Mouse (Mus musculus) forebrain, embryonic 10.5 days (tissue): Measurements from ENCODE around the gene Ppp2r3c. TPM values are rescaled to one million over a fixed set of nuclear protein-coding genes. Genes with fewer than 3 reads are reported as not detected.
"Not testable (repeated sequence)": the region's sequence is repeated elsewhere in the genome, so short reads cannot be mapped to it uniquely, and the experiment has no call there.

Experiments used
- DNase-seq: peaks from one replicate; pipeline ENCODE4 v3.0.0-alpha.2; 2017; ENCODE audit warnings: low spot score; ENCODE audit errors: extremely low spot score
- H3K27ac ChIP-seq: fragments of 300-500 bp; sonication (generic); 2 replicates; pipeline ENCODE4 v1.5.1; 2016; ENCODE audit warnings: mild to moderate bottlenecking
- H3K27me3 ChIP-seq: fragments of 300-500 bp; sonication (generic); 2 replicates; pipeline ENCODE4 v1.6.1; 2016; ENCODE audit warnings: mild to moderate bottlenecking; ENCODE audit not compliant: poor library complexity, severe bottlenecking
- H3K36me3 ChIP-seq: fragments of 300-500 bp; sonication (generic); replicated peaks from 2 replicates; pipeline ENCODE4 v1.6.1; 2016; ENCODE audit warnings: mild to moderate bottlenecking, moderate library complexity
- H3K4me1 ChIP-seq: fragments of 300-500 bp; sonication (generic); 2 replicates; pipeline ENCODE4 v1.6.1; 2016
- H3K4me3 ChIP-seq: fragments of 300-500 bp; sonication (generic); 2 replicates; pipeline ENCODE4 v1.5.1; 2016; ENCODE audit warnings: mild to moderate bottlenecking, moderate library complexity
- H3K9me3 ChIP-seq: fragments of 300-500 bp; sonication (generic); 2 replicates; pipeline ENCODE4 v1.6.1; 2016; ENCODE audit warnings: mild to moderate bottlenecking, moderate library complexity
- WGBS: fragments of 180-500 bp; shearing (Covaris S2); methylation state at CpG from one replicate; pipeline ENCODE4 v1.1.7; 2016; 5-methylcytosine and 5-hydroxymethylcytosine counted together
- polyA plus RNA-seq: library from polyadenylated mRNA; unstranded; fragments of >200 nt; fragmentation: Nextera tagmentation; extraction: Ambion mirVana; gene quantifications from 2 replicates; pipeline ENCODE4 v1.2.1, GENCODE M21; 2016

Gene Ppp2r3c
- polyA plus RNA-seq, 1 experiment from 2014 or later, result 23.2 TPM

- H3K4me3 ChIP-seq, result peak overlapping the region; percentile 47
- H3K36me3 ChIP-seq, H3K27ac ChIP-seq, H3K4me1 ChIP-seq, H3K27me3 ChIP-seq, DNase-seq, H3K9me3 ChIP-seq: not testable (repeated sequence)
- 0% methylated on average over 14 of the region's 25 CpGs for WGBS
These were observed 72.3 kb downstream of the Ppp2r3c start for GRCm38 (mm10) chr12:55230520-55230861.

DNA sequence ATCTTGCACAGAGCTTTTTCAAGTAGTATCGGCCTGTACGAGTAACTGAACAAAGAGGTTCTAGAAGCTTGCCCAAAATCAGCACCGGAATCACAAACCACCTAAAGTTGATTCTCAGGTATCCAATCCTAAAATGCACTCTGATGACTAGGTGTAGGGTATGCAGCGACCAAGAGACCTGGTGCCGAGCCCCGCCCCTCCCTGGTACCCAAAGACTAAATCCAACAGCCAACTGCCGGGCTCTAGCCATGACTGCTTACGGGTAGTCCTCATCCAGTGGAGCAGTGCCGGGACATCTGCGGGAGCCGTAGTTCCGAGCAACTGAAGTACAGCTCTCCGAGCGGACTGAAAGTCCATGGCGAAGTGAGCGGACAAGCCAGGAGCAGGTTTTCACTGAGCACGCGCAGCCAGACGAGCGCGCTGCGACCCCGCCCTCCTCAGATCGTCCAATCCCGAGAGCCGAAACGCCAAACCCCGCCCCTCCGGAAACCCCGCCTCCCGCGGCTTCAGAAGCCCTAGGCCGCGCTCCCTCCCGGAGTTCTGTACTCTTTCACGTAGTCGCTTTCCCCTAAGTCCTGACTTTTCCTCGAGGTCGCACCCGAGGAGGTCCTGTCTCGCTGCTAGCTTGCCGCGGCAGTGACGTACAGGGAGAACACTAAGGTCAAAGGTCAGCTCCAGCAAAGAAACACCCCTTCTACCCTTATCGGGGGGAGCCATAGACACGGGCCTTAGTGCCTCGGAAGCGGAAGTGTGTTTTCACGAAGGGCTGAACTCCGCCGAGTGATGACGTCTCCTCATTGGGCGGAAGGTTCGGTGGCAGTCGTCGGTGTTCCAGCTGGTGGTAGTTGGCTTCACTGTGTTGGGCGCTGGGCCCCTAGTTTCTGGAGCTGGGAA, 72.9 kb downstream of the Ppp2r3c start, which contains the start of gene Srp54c:
TSS of gene Srp54c (plus strand) at position 543 of the 894 bp plus-strand sequence.
- not testable (repeated sequence) for H3K27me3 ChIP-seq, H3K36me3 ChIP-seq, H3K27ac ChIP-seq, H3K4me1 ChIP-seq, H3K9me3 ChIP-seq, DNase-seq
- peak within 1 kb of the TSS; percentile 47 for H3K4me3 ChIP-seq
- no CpG with 5 or more reads among the region's 57 CpGs for WGBS

Other genes with a start within 250 kb of the Ppp2r3c start
- 45.3 and 49.4 TPM in 2 replicates for gene 2700097O09Rik, start 222.9 kb downstream of the Ppp2r3c start, polyA plus RNA-seq
- gene Srp54a, start 222.7 kb downstream of the Ppp2r3c start, polyA plus RNA-seq, result 140 and 155 TPM in 2 replicates
- gene Fam177a, start 178.5 kb downstream of the Ppp2r3c start, polyA plus RNA-seq, result 8.5 and 9.3 TPM in 2 replicates
- gene Srp54b, start 147.9 kb downstream of the Ppp2r3c start, polyA plus RNA-seq, result 44.0 and 47.5 TPM in 2 replicates
- 2.1 and 4.0 TPM in 2 replicates for gene 1700047I17Rik2, start 103.4 kb downstream of the Ppp2r3c start, polyA plus RNA-seq
- 56.0 and 57.1 TPM in 2 replicates for gene Srp54c, start 72.8 kb downstream of the Ppp2r3c start, polyA plus RNA-seq
- 19.0 and 19.4 TPM in 2 replicates for gene 1110008L16Rik, start 3.4 kb downstream of the Ppp2r3c start, polyA plus RNA-seq
- gene Psma6, start 81.2 kb upstream of the Ppp2r3c start, polyA plus RNA-seq, result 501 and 503 TPM in 2 replicates
- gene Nfkbia, start 189.6 kb upstream of the Ppp2r3c start, polyA plus RNA-seq, result 34.3 and 36.1 TPM in 2 replicates